ENCODE assay signal across 8 mouse cellular contexts in genomic region chr9:114933037-114933722, GRCm38 (mm10). TPM values are rescaled to one million over a fixed set of nuclear protein-coding genes. Genes with fewer than 3 reads are reported as not detected.
DNase-seq lines count a peak whose midpoint lies in the region; ATAC-seq and TF ChIP-seq lines count a peak whose summit lies in the region.

No protein-coding gene starts in this region.

- H3K9me3 ChIP-seq in forebrain, postnatal 0 days (ENCODE audit: low read length) = no peaks in the 10 kb centered on the region

- TF ChIP-seq CTCF in lung, adult 2 months (IDR thresholded peaks at IDR 0.05; ENCODE audit: insufficient read depth, low read length) = no peak
- no peak for TF ChIP-seq CTCF in forebrain, postnatal 0 days (IDR thresholded peaks at IDR 0.05; ENCODE audit: low read depth)

- 1% methylated on average over 50 of the region's 50 CpGs for WGBS in lung, adult 2 months
- WGBS in forebrain, postnatal 0 days = under 1% methylated on average over 50 of the region's 50 CpGs
- under 1% methylated on average over 49 of the region's 50 CpGs for WGBS in macrophage (ENCODE audit: missing documents)

- no peaks in the 10 kb centered on the region for H3K27me3 ChIP-seq in forebrain, postnatal 0 days (ENCODE audit: insufficient read depth, low read length)

- DNase-seq in lung, adult 2 months = no peak
- no peak for DNase-seq in lung, postnatal 36 days
- peak; percentile 54 for DNase-seq in forebrain, postnatal 0 days
- DNase-seq in T-cell, adult 2 months (ENCODE audit: low spot score) = no peak
- no peak for DNase-seq in kidney, adult 8-10 months
- DNase-seq in right cerebral cortex, adult 18-20 months = no peak

- peaks cover 37% of the 10 kb centered on the region for H3K79me2 ChIP-seq in macrophage (ENCODE audit: inconsistent target)

- peak overlapping the region; percentile 73 for H3K9ac ChIP-seq in forebrain, postnatal 0 days

- H3K4me2 ChIP-seq in forebrain, postnatal 0 days (ENCODE audit: low read depth) = peak overlapping the region; percentile 96

- H3K36me3 ChIP-seq in forebrain, postnatal 0 days (ENCODE audit: insufficient read depth) = no peaks in the 10 kb centered on the region
- H3K36me3 ChIP-seq in macrophage (ENCODE audit: inconsistent target) = no peaks in the 10 kb centered on the region

- peak overlapping the region; percentile 48; the same call in 1 of the 2 replicates for H3K27ac ChIP-seq in brown adipose tissue, adult 24 weeks (replicated peaks; ENCODE audit: low read depth, low read length)
- peak overlapping the region; percentile 70 for H3K27ac ChIP-seq in forebrain, postnatal 0 days (ENCODE audit: low read depth, low read length)
- no peak overlapping the region for H3K27ac ChIP-seq in macrophage

- ATAC-seq in forebrain, postnatal 0 days = no peak; the same call in 1 of the 2 replicates

- H3K4me3 ChIP-seq in lung, adult 2 months (replicated peaks; ENCODE audit: extremely low read depth, low read depth, low read length) = peak overlapping the region; percentile 100
- peak overlapping the region; percentile 81 for H3K4me3 ChIP-seq in brown adipose tissue, adult 24 weeks (ENCODE audit: insufficient read depth, low read depth, low read length)
- H3K4me3 ChIP-seq in forebrain, postnatal 0 days (ENCODE audit: low read depth, low read length) = peak overlapping the region; percentile 73
- H3K4me3 ChIP-seq in macrophage (ENCODE audit: inconsistent target) = peak overlapping the region; percentile 65

- H3K4me1 ChIP-seq in lung, adult 2 months (ENCODE audit: control insufficient read depth, insufficient read depth, low read length) = 0 out of 2 replicates have a peak, but pooled peaks cover 3% of the 10 kb centered on the region
- peaks cover 6% of the 10 kb centered on the region for H3K4me1 ChIP-seq in brown adipose tissue, adult 24 weeks (ENCODE audit: control insufficient read depth, insufficient read depth, insufficient read length, low read length)
- 0 out of 2 replicates have a peak, but pooled peaks cover 4% of the 10 kb centered on the region for H3K4me1 ChIP-seq in forebrain, postnatal 0 days (ENCODE audit: insufficient read depth)

- no peak for TF ChIP-seq POLR2A in lung, adult 2 months (IDR thresholded peaks at IDR 0.05; ENCODE audit: borderline replicate concordance, extremely low read depth, low read depth, low read length)

RNA-seq across cellular contexts. Expression of gene Gpd1l, which starts 0.6 kb away (rescaled TPM):
- polyA plus RNA-seq in lung, adult 2 months (2012; rRNA removed) = 20.0 and 27.3 TPM in 2 replicates
- polyA plus RNA-seq in brown adipose tissue, adult 24 weeks (2012; ENCODE audit: insufficient read depth, insufficient read length, missing spikeins) = 16.4 and 20.5 TPM in 2 replicates
- 73.8 and 86.0 TPM in 2 replicates for total RNA-seq in forebrain, postnatal 0 days (2014; rRNA removed)
- polyA plus RNA-seq in forebrain, postnatal 0 days (2015; fragmentation: Nextera tagmentation; extraction: Ambion mirVana) = 45.1 and 47.0 TPM in 2 replicates
- total RNA-seq in macrophage (2018; cell fraction: chromatin; rRNA removed) = 10 to 100 TPM in 3 of 26 experiments, 1 to 10 TPM in 19, under 1 TPM in 4; 0.43 to 13.0 (median 4.0) TPM
- 10 to 100 TPM; 11.9 to 29.5 (median 18.0) TPM for total RNA-seq in macrophage (2018; cell fraction: cytosol; rRNA removed)
- total RNA-seq in macrophage (2018; cell fraction: nucleus; rRNA removed) = 10 to 100 TPM in 16 of 26 experiments, 1 to 10 TPM in 10; 5.1 to 25.6 (median 10.7) TPM
- 19.9 to 26.2 TPM (median 23.2 TPM) in 3 replicates for polyA plus RNA-seq in macrophage (2018)

RNA-seq across cellular contexts. Expression of gene Osbpl10, which starts 45.2 kb away (rescaled TPM):
- polyA plus RNA-seq in lung, adult 2 months (2012; rRNA removed) = 6.4 and 7.1 TPM in 2 replicates
- not detected in 2 replicates for polyA plus RNA-seq in brown adipose tissue, adult 24 weeks (2012; ENCODE audit: insufficient read depth, insufficient read length, missing spikeins)
- total RNA-seq in forebrain, postnatal 0 days (2014; rRNA removed) = 19.2 and 22.4 TPM in 2 replicates
- polyA plus RNA-seq in forebrain, postnatal 0 days (2015; fragmentation: Nextera tagmentation; extraction: Ambion mirVana) = 2.8 and 3.0 TPM in 2 replicates
- total RNA-seq in macrophage (2018; cell fraction: chromatin; rRNA removed) = under 1 TPM in 3 of 26 experiments, not detected in 23; 0.25 to 0.41 (median 0.37) TPM
- total RNA-seq in macrophage (2018; cell fraction: cytosol; rRNA removed) = under 1 TPM in 10 of 26 experiments, not detected in 16; 0.05 to 0.27 (median 0.16) TPM
- 1 to 10 TPM in 2 of 26 experiments, under 1 TPM in 6, not detected in 18; 0.30 to 1.4 (median 0.56) TPM for total RNA-seq in macrophage (2018; cell fraction: nucleus; rRNA removed)
- 0.19 to 0.72 TPM in 2 of 3 replicates, not detected in the other for polyA plus RNA-seq in macrophage (2018)

RNA-seq across cellular contexts. Expression of gene Rps27rt, which starts 49.4 kb away (rescaled TPM):
- 24.1 and 30.5 TPM in 2 replicates for polyA plus RNA-seq in lung, adult 2 months (2012; rRNA removed)
- polyA plus RNA-seq in brown adipose tissue, adult 24 weeks (2012; ENCODE audit: insufficient read depth, insufficient read length, missing spikeins) = 705 and 1,225 TPM in 2 replicates
- 15.0 and 44.3 TPM in 2 replicates for total RNA-seq in forebrain, postnatal 0 days (2014; rRNA removed)
- polyA plus RNA-seq in forebrain, postnatal 0 days (2015; fragmentation: Nextera tagmentation; extraction: Ambion mirVana) = 292 and 386 TPM in 2 replicates
- total RNA-seq in macrophage (2018; cell fraction: chromatin; rRNA removed) = 10 to 100 TPM in 1 of 26 experiments, 1 to 10 TPM in 1, not detected in 24; 5.8 to 60.8 TPM
- total RNA-seq in macrophage (2018; cell fraction: cytosol; rRNA removed) = 10 to 100 TPM in 17 of 26 experiments, 1 to 10 TPM in 9; 3.5 to 27.8 (median 10.7) TPM
- 1 to 10 TPM in 8 of 26 experiments, not detected in 18; 3.0 to 6.2 (median 4.1) TPM for total RNA-seq in macrophage (2018; cell fraction: nucleus; rRNA removed)
- 4.7 to 64.4 TPM (median 33.9 TPM) in 3 replicates for polyA plus RNA-seq in macrophage (2018)
